Mouse (Mus musculus) B cell, adult 2 months (primary cell): Measurements from ENCODE around the gene Ciao2a.

Experiments
- DNase-seq, 2 experiments: peaks; one replicate each; pipeline ENCODE4 v3.0.0; 2022

The Ciao2a gene

DNA sequence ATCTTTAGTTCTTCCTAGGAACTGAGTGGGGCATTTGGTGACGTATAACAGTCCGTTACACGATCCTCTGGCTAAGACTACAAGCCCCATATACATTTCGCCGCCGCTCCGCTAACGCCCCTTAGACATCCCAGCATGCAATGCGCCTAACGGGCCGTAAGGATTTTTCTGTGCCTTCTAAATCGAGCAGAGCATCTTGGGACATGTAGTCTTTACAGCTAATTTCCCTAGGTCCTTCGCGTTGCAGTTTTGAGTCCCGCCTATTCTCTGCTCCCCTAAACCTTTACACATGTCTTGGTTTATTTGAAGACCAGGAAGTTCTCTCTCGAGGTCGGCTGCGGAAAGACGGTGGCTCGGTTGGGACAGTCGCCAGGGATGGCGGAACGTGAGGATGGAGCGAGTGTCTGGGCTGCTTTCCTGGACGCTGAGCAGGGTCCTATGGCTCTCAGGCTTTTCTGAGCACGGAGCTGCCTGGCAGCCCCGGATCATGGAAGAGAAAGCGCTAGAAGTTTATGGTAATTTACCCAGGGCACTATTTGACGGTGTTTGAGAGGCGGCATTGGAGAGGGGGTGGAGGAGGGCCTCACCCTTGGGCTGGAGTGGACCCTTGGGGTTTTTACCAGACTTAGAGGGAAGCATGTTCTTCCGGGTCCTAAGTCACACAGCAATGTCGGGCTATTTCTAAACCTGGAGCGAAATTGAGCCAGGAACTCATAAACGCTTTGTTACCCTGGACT is at the start of gene Ciao2a, which contains the start of gene Snx1:
Ciao2a (plus strand) TSS at position 156 of the 737 bp plus-strand sequence.
Snx1 (minus strand) TSS at position 132 of the 737 bp plus-strand sequence.
- DNase-seq, result peak; percentile 89 to 91

DNA sequence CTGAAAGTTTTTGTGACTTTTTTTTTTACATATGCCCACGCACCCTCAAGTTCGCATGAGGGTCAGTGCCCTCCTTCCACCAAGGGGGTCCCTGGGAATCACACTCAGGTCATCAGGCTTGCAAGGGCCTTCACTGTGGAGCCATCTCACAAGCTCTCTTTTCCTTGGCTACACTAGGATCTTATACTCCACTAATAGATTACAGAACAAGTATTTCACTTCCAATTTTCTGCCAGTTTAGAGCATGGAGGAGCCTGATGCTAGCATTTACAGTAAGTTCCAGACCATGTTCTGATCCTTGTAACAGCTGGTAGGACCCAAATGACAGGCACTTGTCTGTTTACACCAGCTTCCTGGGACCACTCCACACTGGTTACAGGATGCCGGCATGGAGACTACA is 48.3 kb upstream of the Ciao2a start:
- no peak for DNase-seq

DNA sequence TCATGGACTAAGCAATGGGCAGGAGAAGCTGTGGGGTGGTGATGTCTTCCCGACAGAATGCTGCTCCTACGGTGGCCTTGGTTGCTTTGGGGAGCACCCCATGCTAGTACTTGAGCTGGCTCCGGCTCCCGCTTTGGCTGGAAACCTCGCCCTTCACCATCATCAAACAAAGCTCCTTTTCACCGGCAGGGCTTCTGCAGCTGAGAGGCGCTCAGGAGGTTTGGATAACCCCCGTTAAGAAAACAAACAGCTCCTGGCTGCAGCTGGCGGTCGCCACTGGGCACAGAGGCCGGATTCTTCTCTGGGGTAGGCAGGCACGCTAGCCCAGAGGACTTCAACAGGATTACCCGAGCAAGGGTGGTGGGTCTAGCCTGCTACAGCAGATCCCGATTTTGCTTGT is 47.9 kb upstream of the Ciao2a start:
- no peak for DNase-seq

DNA sequence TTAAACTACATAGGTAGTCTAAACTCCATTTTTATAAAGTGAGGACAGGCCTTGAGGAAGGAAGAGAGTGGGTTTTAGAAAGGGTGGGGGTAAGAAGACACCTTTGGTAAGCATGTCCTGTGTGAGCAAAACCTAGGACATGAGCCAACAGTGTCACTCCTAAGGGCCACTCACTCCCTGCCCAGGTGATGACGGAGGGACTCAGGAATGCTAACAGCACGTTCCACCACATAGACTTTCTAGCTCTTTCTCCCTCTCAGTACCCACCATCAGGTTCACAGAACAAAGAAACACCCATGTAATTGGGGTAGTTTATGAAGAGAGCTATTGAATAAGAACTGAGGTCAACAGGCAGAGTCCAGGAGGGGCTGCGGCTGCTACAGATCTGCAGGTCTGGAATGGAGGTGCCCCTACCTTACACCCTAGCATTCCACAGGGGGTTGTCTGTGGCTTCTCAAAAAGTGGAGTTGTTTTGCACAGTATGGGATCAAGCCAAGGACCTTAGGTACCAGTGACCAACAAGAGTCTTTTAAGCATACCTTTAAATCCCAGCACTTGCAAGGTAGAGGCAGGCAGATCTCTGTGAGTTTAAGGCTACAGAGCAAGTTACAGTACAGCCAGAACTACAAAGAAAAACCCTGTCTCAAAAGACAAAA is 45.5 kb upstream of the Ciao2a start:
- DNase-seq, result no peak

DNA sequence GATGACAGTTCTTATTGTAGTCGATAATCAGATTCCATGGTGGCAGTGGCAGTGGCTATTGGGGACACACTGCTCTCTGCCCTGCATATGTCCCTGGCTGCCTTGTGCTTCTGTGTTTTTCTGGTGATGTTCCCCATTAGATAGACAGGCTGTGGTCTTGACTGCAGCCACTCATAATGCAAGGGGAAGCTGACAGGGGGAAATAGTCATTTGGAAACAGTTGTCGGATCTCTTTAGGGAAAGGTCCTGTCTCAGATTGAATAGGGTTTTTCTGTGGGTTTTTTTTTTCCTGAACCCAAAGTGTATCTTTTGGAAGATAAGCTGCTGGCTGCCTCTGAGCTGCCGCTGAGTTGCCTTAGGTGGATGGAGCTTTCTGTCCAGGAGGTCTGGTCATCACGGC is 44.4 kb upstream of the Ciao2a start:
- DNase-seq, result no peak

DNA sequence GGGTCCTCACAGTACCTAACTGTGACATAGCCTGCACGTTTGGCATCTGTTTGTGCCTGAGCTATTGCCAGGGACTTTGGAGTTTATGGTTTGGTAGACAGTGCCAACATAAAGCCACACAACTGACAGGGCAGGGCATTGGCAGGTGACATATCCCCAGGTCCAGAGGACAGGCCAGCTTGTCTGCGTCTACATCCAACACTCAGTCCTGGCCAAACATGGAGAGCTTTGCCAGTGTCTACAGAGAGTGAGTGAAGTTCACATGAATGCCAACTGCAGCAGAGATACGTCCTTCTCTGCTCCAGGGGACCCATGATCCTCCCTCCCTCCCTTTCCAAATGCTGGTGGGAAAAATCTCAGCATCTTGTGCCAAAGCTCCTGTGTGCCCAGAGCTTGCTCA is 42.2 kb upstream of the Ciao2a start:
- DNase-seq, result no peak

DNA sequence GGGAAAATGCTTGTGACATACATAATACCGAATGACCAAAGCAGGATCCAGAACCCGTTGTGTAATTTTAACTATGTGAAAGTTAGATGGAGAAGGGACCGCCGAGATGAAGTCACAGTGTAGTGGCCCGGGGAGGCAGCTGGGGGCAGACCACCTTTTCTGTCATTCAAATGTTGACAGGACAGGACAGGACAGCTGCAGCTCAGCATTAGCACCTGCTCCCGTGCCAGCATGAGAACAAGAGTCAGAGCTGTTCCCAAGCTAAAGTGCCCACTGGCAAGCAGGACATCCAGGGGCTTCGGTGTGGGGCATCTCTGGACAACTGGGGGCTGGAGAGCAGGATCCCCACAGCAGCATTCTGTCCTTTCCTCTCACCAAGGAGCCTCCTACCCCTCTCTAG is 39.3 kb upstream of the Ciao2a start:
- DNase-seq, result no peak

DNA sequence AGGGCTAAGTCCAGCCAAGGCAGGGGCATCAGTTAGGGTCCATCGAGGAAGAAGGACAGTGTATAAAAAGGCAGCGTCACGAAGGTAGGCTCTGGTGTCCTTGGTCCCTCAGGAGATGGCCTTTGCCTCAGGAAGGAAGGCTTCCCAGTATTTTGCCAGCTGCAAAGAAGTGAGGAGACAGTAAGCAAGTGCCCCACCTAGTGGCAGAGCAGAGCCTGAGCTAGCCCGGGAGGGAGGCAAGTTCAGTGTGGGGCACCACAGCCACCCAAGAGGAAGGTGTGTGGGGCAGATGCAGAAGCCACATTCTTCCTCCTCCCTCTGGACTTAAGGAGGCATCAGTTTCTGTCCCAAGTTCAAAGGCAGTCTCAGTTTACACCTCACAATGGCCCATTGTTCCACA is 38.0 kb upstream of the Ciao2a start:
- DNase-seq, result peak; percentile 38 to 39

DNA sequence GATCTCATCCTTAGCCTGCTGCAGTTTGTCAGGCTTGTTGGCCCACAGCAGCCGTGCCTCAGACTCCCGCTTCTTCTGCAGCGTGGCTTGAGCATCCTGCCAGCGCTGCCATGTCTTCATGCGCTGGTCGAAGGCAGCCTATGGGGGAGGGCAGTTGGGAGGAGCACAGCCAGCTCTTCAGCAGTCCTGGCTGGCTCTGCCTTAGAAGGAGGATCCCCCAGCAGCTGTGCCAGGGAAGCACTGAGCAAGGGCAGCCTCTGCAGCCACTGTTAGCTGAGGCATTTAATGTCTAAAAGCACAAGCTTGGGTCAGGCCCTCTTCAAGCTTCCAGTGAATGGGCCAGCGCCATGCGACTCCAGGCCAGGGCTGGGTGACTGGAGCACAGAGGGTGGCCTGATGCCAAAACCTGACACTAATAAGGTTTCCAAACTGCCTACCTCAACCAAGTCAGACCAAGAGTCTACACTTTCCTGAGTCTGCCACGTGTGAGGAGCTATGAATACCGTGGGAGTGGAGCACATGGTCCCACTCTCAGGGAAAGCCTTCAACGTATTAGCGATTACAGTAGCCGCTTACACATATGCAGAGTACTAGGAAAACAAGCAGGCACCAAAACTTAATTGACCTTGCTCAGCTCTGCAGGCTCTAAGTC is 35.7 kb upstream of the Ciao2a start:
- DNase-seq, result no peak

DNA sequence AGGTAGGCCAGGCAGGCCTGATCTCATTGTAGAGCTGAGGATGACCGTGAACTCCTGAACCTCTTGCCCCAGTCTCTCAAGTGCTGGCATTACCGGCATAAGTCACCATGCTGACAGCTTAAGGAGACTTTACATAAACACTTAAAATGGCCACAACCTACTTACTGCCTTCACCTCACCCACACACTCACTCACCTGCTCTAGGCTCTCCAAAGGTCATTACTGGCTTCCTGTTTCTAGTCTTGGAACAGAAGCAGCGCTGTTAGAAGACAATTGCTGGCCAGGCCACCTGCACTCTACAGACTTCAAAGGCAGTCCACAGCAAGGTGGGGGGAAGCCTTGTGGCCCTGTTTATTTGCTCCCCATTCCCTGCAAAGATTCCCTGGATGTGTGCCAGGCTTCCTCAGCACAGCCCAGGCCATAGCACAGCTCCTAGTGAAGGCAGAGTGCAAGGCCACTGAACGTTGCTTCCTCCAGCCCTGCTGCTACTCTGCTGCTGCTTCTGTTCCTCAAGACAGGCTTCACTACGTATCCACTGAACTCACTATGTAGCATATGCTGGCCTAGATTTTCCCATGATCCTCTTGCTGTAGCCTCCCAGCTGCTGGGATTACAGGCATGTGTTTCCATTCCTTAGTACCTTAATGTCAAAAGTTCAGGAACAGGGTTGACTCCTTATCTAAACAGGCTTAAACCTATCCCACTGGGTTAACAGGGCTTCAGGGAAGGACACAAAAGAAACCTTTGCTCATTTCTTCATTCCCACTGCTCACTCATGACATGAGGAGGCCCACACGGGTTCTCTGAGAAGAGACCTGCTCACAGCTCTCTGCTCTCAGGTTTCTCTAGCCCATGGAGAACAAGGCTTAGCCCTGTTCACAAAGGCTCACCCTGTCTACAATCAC is 34.8 kb upstream of the Ciao2a start:
- DNase-seq, result no peak

DNA sequence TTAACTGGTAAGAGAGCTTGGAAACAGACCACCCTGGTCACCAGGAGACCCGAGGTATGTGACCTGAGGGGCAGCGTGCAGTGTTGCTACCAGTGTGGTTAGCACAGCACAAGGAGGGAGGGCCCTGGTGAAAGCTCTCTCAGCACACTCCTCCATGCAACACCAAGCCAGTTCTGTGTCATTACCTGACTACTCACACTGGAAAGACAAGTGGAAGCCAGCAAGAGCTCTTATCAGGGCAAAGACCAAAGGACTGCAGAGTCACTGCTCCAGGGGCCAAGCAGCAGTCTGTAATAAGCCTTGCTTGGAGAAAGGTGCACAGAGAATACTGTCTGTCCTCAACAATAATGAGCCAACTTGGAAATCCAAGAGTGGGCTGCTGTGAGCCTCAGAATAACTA is 33.7 kb upstream of the Ciao2a start:
- DNase-seq, result no peak

DNA sequence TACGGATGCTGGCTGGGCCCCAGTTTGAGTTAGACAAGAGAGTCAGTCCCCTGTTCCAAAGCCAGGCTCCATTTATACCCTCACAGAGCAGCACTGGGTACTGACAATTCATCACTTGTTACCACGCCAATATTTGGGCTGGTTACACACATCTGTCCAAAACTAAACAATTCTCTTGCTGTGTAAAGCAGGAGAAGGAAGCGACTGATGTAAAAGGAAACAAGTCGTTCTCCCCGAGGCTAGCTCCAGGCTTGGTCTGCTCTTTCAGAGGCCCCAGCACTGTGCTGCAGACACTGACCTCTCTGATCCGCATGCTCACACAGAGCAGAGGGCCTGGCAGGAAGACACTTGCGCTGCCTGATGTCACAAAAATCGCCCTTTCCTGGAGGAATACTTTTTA is 24.8 kb upstream of the Ciao2a start:
- no peak for DNase-seq

DNA sequence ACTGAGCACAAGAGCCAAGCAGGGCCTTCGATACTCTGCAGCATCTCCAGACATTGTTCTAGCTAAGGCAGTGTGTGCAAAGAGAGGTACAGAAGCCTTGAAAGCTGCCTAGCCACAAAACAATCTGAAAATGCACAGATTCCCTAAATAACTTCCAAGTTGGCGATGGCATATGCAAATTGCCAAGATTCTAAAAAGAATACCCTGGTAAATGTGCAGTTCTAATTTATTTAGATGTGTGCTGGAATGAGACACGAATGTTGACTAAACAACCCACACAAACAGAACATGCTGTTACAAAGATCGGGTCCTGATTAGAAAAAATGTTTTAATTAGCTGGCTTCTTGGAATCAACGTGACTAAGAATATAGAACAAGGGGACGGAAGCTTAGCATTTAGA is 23.7 kb upstream of the Ciao2a start:
- DNase-seq, result no peak

DNA sequence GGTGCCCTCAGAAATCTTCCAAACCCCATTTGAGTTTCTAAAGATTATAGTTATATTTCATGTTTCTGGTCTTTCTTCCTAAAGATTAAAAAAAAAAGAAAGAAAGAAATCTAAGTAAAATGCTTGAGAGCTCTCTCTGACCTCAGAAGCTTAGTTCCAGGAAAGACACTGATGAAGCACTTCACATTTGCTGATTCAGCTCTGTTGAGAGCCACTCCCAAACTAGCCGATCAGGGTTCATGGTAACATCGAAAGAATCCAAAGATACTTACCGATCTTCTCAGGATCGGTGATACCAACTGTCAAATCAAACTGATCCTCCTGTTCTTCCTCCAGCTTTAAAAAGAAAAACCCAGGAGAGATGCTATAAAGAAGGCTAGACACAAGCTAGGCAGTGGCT is 21.8 kb upstream of the Ciao2a start:
- DNase-seq, result no peak

DNA sequence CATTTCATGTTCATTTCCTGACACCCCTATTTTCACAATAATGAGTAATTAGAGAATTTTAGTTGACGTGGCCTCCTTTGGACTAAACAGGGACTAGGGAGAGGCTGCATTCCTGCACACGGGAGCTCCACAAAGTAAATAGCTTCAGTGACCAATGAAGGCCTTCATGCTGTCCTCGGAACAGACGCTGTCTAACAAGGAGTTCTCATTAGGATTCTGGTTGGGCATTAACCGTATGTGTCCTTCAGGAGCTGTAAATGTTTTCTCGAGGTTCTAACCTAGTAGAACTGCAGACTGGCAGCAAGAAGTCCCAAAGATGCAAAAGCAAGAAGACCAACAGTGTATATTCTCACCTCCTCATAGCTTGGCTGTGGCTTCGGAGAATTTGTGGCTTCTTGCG is 21.2 kb upstream of the Ciao2a start:
- no peak for DNase-seq

DNA sequence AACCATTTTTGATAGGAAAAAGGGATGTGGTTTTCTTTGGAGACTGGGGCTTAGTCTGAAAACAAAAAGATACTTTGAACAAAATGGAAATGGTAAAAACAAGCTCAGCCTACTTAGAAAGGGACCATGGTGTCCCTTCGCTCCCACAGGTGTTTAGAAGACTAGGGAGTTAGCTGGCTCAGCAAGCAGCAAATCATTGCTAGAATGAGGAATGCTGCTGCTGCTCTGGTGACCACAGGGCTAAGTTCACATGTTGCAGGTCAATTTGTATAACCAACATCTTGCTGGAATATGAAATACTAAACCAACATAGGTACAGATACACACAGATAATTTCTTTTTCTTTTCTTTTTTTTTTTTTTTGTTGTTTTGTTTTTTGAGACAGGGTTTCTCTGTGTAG is 16.8 kb upstream of the Ciao2a start:
- no peak for DNase-seq

DNA sequence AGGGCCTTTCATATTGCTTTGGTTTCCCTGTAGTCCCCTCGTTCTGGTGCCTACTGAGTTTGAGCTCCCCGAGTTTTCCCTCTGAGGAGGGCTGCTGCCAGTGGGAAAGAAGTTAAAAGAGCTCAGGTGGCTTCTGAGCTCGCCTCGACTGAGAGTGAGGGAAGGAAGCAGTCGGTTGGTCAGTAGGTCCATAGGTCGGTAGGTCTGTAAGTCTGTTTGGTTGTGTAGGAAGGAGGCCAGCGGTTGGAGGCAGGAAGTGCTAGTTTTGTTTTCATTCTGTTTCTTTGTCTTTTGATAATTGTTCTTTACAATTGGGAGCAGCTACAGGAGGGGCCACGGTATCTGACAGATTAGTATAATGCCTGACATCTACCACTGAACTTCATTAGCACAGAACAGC is 16.3 kb upstream of the Ciao2a start:
- DNase-seq, result no peak

DNA sequence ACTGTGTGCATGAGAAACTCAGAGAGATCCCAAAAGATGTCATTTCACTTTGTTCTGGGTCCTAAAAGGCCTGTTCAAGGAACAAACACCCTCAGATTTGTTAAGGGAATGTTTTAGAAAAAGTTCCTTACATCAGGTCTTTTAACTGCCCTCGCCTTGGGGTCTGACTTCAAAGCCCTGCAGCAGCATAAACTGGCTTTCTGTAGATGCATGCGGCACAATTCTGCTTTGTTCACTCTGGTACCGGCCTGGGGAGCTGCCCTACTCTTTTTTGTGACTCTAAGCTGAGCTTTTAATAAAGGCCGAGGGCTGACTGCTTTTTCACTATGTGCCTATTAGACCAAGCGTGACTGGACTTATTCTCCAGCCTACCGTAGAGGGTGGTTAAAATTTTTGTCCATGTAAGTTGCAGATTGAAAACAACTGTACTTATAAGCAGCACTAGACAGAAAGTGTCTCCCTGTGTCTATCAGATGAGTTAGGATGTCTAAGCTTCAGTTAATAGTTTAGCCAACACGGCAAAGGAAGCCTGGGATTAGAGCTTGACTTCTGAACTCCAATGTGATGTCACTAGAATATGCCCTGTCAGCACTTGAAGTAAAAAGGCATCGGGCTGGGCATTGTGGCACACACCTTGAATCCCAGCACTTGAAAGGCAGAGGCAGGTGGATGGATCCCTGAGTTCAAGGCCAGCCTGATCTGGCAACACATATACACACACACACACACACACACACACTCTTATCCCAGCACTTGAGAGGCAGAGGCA is 15.6 kb upstream of the Ciao2a start:
- DNase-seq, result no peak

DNA sequence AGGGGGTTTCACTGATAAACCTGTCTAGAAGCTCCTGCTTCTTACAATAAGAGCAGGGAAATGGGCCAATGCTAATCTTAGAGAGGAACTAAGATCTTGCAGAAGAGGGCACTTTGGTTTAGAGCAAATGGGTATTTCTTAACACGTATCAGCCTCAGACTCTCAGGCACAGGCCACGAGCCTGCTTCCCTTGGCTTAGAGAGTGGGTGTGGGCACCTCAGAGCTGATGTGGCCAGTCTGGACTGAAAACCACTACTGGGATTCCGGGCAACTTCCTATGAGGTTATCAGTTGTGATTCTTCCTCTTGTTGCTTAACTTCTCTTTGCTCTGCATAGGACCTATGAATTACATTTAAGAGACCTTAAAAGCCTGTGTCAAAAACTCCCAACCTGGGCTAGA is 12.1 kb upstream of the Ciao2a start:
- no peak for DNase-seq

DNA sequence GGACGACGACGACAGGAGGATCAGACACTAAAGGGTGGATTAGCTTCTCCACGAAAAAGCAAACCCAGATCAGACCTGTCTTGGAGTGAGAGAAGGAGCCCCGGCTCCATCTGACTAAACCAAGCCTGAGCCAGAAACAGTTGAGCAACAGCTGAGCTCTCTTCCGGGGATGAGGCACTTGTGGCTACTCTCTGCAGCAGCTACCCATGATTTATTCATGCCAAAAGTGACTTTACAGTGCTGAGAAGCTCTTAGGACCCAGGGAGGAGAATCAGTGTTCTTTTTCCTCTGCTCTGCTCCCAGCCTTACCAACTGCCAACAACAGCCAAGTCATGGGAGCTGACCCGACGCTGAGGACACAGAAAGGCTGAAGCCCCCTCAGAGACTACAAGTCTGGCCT is 9.5 kb upstream of the Ciao2a start:
- no peak for DNase-seq

DNA sequence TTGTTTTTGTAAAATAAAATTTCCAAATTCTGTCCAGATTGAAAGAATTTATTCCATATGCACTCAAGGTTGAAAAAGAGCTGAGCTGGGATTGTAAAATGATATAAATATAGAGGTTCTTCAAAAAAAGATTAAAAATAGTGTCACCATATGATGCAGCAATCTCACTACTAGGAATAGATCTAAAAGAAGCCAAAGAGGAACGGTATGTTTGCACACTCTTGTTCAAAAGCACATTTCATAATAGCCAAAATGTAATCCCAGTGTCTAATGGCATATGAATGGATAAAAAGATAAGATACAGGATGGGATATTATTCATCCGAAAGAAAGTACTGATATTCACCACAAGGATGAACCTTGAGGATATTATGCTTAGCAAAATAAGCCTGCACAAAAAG is 6.9 kb upstream of the Ciao2a start:
- DNase-seq, result no peak

DNA sequence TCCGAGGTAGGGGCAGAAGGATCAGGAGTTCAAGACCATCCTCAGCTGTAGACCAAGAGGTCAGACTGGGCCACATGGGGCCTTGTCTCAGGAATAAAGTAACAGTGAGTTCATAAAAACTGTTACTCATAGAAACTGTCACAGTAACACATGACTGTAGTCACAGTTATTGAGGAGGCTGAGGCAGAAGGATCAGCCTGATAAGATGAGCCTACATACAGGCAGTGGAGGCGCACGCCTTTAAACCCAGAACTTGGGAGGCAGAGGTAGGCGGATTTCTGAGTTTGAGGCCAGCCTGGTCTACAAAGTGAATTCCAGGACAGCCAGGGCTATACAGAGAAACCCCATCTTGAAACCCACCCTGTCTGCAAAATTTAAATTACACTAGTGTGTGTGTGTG is 6.3 kb upstream of the Ciao2a start:
- no peak for DNase-seq
